Mouse (Mus musculus) Patski (cell line): Measurements from ENCODE around the gene Ksr1. TPM values are rescaled to one million over a fixed set of nuclear protein-coding genes. Genes with fewer than 3 reads are reported as not detected.

Source experiments
- ATAC-seq: fragments of 100-300 bp; one replicate; pipeline ENCODE4 v1.8.0; 2021
- CTCF ChIA-PET: fragments of 350-600 bp; sonication (Branson Sonifier 250); formaldehyde crosslinking; loops from one replicate; lab custom pipeline; 2022; ENCODE audit warnings: inconsistent platforms; lab: Charles Lee
- POLR2A ChIA-PET: fragments of 350-600 bp; sonication (Branson Sonifier 250); formaldehyde crosslinking; loops from one replicate; lab custom pipeline; 2022; ENCODE audit warnings: antibody characterized with exemption, inconsistent platforms; lab: Charles Lee
- DNase-seq: peaks from one replicate; pipeline ENCODE4 v3.0.0-alpha.2; 2011; ENCODE audit warnings: low read depth, low spot score
- H3K27me3 ChIP-seq: fragments of 371-371 bp; one replicate; pipeline ENCODE4 v1.5.1; 2021
- CTCF ChIP-seq: fragments of 100-300 bp; IDR thresholded peaks from one replicate; pipeline ENCODE4 v1.5.1; 2021
- in situ Hi-C: fragments of 300-500 bp; cut with MboI; formaldehyde crosslinking; loops from 3 replicates; pipeline ENCODE4 v1.11.1; 2018; ENCODE audit warnings: low pct_unique_long_range_greater_than_20kb, mixed read lengths
- polyA plus RNA-seq: library from polyadenylated mRNA; unstranded; gene quantifications from one replicate; pipeline ENCODE4 v1.2.3, GENCODE M21; 2021

Gene Ksr1
- polyA plus RNA-seq, 1 experiment from 2014 or later: 10.0 TPM

DNA sequence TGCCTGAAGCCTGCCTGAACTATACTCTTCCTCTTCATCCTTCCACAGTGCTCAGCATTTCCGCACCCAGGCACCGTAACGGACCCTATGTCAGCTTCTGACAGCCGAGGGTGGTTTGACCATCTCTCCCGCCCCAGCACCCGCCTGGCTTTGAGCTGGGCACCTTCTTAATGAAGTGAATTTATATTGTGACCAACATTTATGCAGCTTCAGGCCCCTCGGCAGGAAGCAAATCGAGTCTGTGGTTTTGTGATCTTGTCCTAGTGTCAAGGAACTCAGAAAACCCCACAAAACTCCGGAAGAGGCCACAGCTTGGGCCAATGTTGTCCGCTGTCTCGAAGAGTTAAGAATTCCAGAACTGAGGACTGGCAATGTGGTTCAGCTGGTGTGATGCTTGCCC is 112.6 kb downstream of the Ksr1 start:
- TF ChIP-seq CTCF: no peak
- in situ Hi-C loops: loop anchor here (5.0 kb wide), 5 partner anchors 49 to 364 kb away; partner anchors contain the start of gene Ksr1
- ATAC-seq (no peak), DNase-seq (no peak)
- no peaks in the 10 kb centered on the region for H3K27me3 ChIP-seq
- ChIA-PET POLR2A (no interaction called here), CTCF (interaction anchor here (0.8 to 1.9 kb wide), 6 partner anchors 14 to 180 kb away, joined by 3 to 6 read pairs (median 3); no protein-coding TSS in a partner anchor)

DNA sequence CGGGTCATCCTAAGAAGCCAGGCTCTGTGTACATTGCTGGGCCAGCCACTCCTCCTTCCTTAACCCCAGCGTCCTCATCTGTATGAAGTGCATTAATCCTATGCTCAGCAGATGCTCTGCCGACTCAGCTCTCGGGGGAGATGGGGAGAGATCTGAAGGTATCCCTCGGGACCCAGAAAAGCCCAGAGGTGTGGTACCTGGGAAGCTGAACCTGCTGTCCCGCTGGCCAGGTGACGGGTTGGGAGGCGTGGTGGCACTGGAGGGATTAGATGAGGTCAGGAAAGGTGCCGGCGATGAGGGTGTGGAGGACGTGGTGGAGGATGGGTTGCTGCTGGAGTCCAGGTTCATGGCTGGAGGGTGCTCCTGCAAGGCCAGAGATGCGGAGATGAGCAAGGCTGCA is 113.2 kb downstream of the Ksr1 start:
- H3K27me3 ChIP-seq: no peaks in the 10 kb centered on the region
- no peak for ATAC-seq
- in situ Hi-C loops: loop anchor here (5.0 kb wide), 5 partner anchors 49 to 364 kb away; partner anchors contain the start of gene Ksr1
- DNase-seq: no peak
- TF ChIP-seq CTCF: no peak
- ChIA-PET POLR2A (no interaction called here), CTCF (interaction anchor here (1.2 to 1.9 kb wide), 3 partner anchors 14 to 181 kb away, joined by 3 to 6 read pairs (median 4); no protein-coding TSS in a partner anchor)

GRCm38 (mm10) chr11:79031452-79031746 is 114.8 kb downstream of the Ksr1 start:
- no peaks in the 10 kb centered on the region for H3K27me3 ChIP-seq
- DNase-seq: no peak
- ChIA-PET CTCF (interaction anchor here (1.0 to 3.1 kb wide), 9 partner anchors 16 to 193 kb away, joined by 3 to 19 read pairs (median 3); no protein-coding TSS in a partner anchor), POLR2A (interaction anchor here (1.3 kb wide), 1 partner anchor 130 kb away, joined by 3 read pairs; no protein-coding TSS in a partner anchor)
- in situ Hi-C loops: loop anchor here (5.0 kb wide), 5 partner anchors 51 to 366 kb away; partner anchors contain the start of gene Ksr1
- no peak for ATAC-seq
- no peak for TF ChIP-seq CTCF

DNA sequence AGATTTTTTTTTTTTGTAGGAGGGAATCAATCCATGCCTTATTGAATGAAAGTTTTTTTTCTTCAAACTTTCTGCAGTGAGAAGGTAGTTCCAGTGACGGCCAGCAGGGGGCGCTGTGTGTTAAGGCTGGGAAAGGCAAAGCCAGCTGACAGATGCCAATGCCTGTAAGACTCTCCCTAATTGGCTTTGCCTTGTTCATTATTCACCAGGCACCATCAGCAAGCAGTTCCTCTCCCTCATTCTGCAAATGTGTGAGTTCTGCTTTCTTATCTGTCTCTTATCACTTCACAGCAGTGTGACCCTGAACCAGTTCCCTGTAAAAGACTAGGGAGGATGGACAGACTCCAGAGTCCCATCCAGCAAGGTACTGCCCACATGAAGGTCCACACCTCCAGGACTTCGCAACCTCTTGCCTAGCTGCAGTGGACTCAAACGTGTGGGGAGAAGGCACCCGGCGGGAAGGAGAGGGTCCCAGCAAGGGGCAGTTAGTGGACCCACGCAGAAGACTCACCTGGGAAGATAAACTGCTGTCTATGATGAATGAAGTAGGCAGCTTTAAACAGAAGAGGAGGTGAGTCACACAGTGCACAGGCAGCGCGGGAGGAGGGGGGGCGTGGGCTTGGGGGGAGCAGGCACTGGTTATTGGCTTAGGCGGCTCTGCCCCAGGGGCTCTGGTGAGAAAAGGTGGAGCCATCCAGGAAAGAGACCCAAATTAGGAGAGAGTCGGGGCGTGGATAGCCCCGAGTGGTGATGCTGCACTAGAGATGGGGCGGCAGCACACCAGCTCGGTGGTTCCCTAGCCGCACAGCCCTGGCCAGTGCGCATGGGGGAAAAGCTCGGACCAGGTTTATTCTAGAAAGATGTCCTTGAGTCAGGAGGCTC is 115.4 kb downstream of the Ksr1 start:
- in situ Hi-C loops: loop anchor here (5.0 kb wide), 5 partner anchors 51 to 366 kb away; partner anchors contain the start of gene Ksr1
- ATAC-seq (peak; percentile 23), DNase-seq (no peak)
- ChIA-PET CTCF (interaction anchor here (0.8 to 3.1 kb wide), 20 partner anchors 8 to 298 kb away, joined by 3 to 19 read pairs (median 3); no protein-coding TSS in a partner anchor), POLR2A (interaction anchor here (1.0 to 1.3 kb wide), 2 partner anchors 65 to 131 kb away, joined by 3 read pairs; no protein-coding TSS in a partner anchor)
- H3K27me3 ChIP-seq: no peaks in the 10 kb centered on the region
- no peak for TF ChIP-seq CTCF

- ChIA-PET CTCF (interaction anchor here (2.7 kb wide), 1 partner anchor 190 kb away, joined by 7 read pairs; no protein-coding TSS in a partner anchor), POLR2A (interaction anchor here (0.6 to 0.7 kb wide), 2 partner anchors 38 to 188 kb away, joined by 3 to 8 read pairs; no protein-coding TSS in a partner anchor)
- no peak for TF ChIP-seq CTCF
- in situ Hi-C loops: no loop called here
- no peaks in the 10 kb centered on the region for H3K27me3 ChIP-seq
- ATAC-seq: no peak
- DNase-seq: no peak
Measured at GRCm38 (mm10) chr11:79023751-79024150, 122.5 kb downstream of the Ksr1 start.

DNA sequence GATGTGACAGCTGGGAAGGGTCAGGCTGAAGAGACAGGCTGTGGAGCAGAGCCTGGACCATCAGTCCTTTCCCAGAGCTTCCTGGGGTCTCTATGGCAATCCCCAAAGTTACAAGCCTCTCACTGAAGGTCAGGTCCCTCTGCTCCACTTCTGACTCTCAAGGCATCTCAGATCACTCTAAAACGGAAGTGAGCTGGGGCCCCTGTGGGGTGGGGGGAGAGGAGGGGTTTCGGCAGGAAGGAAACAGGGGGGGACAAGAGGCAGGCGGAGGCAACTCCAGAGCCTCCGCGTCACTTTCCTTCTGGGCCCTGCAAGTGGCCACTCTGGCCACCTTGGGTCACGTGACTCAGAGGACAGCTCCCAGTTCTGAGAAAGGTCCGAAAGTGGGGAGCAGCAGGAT is 122.9 kb downstream of the Ksr1 start:
- ChIA-PET CTCF (interaction anchor here (2.7 kb wide), 1 partner anchor 191 kb away, joined by 7 read pairs; no protein-coding TSS in a partner anchor), POLR2A (interaction anchor here (0.7 kb wide), 1 partner anchor 37 kb away, joined by 8 read pairs; no protein-coding TSS in a partner anchor)
- DNase-seq: no peak
- H3K27me3 ChIP-seq: no peaks in the 10 kb centered on the region
- no peak for TF ChIP-seq CTCF
- in situ Hi-C loops: no loop called here
- ATAC-seq: no peak

GRCm38 (mm10) chr11:79022836-79023235 is 123.4 kb downstream of the Ksr1 start:
- no peaks in the 10 kb centered on the region for H3K27me3 ChIP-seq
- in situ Hi-C loops: no loop called here
- TF ChIP-seq CTCF: no peak
- no peak for DNase-seq
- CTCF ChIA-PET: no interaction called here
- ATAC-seq: no peak
- POLR2A ChIA-PET: interaction anchor here (0.6 kb wide), 1 partner anchor 141 kb away, joined by 4 read pairs; no protein-coding TSS in a partner anchor

GRCm38 (mm10) chr11:79020535-79021045 is 125.6 kb downstream of the Ksr1 start:
- CTCF ChIA-PET: interaction anchor here (0.9 to 2.5 kb wide), 4 partner anchors 8 to 275 kb away, joined by 3 to 15 read pairs (median 4); partner anchors contain the start of gene Gm9964
- ATAC-seq: no peak
- POLR2A ChIA-PET: no interaction called here
- TF ChIP-seq CTCF: no peak
- no peaks in the 10 kb centered on the region for H3K27me3 ChIP-seq
- in situ Hi-C loops: no loop called here
- no peak for DNase-seq

GRCm38 (mm10) chr11:79019839-79020534 is 126.2 kb downstream of the Ksr1 start:
- TF ChIP-seq CTCF: no peak
- in situ Hi-C loops: no loop called here
- CTCF ChIA-PET: interaction anchor here (0.9 to 2.5 kb wide), 12 partner anchors 9 to 277 kb away, joined by 3 to 15 read pairs (median 4); partner anchors contain the start of gene Gm9964
- ATAC-seq (no peak), DNase-seq (no peak)
- H3K27me3 ChIP-seq: no peaks in the 10 kb centered on the region
- POLR2A ChIA-PET: no interaction called here
